Mouse (Mus musculus) right cerebral cortex, postnatal 25 days (tissue): ENCODE data around the gene Smoc1.

Experiments
- DNase-seq: peaks from one replicate; pipeline ENCODE4 v3.0.0; 2022

Gene Smoc1

GRCm38 (mm10) chr12:81138217-81138616 lies 111.6 kb downstream of the Smoc1 start:
- no peak for DNase-seq

DNA sequence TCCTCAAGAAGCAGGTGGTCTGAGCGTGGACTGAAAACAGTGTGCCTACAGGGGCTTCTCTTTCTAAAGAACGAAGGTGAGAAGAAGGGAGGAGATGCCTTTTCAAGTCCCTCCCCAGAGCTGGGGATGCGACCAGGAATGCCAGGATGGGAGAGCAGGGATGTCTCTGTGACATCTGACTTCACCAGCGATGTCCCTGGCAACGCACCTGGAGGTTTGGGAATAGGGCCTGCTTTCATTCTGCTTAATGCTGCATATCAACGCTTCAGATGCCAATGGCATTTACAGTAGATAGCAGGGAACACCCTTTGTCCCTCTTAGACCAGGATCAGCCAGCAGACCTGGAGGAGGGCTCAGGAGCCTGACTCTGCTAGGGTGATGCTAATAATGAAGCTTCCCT lies 112.9 kb downstream of the Smoc1 start:
- no peak for DNase-seq

GRCm38 (mm10) chr12:81140594-81141328 lies 114.2 kb downstream of the Smoc1 start:
- no peak for DNase-seq

DNA sequence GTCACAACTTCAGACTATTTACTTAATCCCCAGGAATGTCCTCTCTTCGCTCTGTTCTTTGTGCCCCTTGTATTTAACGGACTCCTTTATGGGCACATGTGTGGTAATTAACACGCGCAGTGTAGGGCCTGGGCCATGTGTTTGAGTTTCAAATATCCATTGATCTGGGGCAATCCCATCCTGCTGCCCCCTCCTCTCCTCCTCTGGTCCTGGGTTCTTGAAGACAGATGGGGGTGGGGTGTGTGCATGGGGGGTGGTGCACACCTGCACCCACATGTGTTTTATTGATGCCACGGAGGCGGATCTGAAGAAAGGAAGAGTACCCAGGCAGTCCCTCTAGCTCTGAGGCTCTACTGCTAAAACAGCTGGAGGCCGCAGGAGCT lies 114.7 kb downstream of the Smoc1 start:
- no peak for DNase-seq

DNA sequence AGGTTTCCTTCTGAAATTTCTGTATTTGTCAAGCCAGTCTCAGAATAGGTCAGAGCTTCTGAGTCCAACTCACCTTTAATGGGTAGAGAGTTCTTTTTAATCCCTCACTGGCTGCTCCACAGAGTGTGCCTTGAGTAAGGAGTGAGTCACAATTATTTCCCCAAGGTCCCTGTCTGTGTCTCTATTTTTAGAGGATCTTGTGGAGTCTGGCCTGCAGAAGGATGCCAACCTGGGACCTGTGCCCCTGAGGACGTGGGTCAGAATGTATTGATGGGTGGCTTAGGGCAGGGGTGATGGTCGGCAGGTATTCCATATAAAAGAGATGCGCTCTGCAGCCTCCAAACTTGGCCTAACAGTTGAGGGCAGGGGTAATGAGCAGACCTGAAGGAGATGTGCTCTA lies 115.6 kb downstream of the Smoc1 start:
- no peak for DNase-seq

- no peak for DNase-seq
Measured at GRCm38 (mm10) chr12:81144201-81144600, 117.6 kb downstream of the Smoc1 start.

DNA sequence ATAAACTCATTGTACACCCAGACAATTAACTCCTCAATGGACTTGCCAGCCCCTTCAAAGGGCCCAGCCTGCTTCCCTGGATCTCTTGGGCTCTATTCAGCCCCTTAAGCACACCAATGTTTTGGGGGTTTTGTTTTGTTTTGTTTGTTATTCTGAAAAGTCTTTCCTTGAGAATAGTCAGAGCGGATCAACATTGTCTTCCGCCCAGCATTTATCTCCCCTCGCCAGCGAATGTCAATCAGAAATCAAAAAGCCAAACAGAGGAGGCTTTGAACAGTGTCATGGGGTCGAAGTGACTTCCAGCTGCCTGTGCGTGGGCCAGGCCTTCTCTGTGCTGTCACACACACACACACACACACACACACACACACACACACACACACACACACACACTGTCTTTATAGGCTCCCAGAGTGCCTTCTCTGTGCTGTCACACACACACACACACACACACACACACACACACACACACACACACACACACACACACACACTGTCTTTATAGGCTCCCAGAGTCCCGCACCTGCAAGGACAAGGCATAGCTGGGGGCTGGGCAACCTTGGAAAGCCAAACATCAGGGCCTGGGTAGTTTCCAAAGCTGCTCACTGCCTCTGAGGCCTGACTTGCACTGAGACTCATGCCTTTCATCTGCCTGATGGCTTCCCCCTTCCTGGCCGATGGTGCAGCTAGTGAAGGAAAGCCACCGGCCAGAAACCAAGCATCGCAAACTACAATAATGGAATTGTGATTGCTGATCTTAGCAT lies 120.0 kb downstream of the Smoc1 start:
- no peak for DNase-seq

DNA sequence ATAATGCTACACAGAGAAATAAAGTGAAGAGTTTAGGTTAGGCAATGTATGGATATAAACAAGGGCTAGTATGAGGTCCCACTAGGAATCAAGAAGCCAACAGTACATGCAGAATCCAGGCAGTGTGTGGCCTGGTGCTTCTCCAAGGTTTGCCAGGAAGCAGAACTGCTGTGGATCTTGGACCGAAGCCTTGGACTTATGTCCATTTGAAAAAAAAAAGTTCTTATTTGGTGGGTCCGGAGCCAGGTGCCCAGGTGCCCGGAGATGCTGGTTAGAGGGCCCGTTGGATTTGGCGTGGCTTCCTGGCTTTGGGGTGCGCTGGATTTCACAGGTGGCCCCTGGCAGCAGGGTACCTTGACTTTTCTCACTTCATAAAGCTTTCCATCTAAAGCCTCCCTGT lies 121.3 kb downstream of the Smoc1 start:
- no peak for DNase-seq

- DNase-seq, result no peak
Measured at GRCm38 (mm10) chr12:81150917-81151316, 124.3 kb downstream of the Smoc1 start.

DNA sequence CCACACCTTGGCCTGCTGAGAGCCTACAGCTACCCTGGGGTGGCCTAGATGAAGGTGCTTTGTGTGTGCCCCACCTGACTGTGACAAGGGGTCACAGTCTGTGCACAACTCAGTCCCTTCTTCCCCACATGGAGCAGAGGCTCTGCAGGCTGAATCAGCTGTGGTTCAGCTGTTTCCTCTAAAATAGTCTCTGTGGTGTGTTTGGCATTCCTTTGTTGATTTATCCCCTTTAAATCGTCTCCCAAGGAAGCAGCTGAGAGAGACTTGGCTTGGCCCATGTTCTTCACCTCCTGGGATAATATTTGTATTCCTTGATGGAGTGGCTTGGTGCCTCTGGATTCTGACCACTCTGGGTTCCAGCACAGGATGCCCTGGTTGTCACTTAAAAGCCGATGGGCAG lies 125.5 kb downstream of the Smoc1 start:
- no peak for DNase-seq

DNA sequence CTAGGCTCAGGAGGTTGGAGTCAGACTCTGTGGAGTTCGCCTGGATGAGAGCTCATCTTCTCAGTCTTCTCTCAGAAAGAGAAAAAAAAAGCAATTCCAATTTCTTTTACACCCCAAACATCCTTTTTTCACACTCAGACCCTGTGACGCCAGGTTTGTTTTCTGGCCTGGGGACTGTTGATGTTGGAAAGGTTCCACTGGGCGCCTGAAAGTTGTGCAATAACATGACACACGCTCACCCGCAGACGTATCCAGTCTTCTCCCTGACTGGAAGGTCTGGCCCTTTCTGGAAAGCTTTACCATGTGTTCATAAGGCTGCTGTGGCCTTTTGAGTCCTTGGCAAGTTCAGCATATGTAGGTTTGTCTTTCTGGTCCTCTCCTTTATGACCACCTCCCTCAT lies 129.1 kb downstream of the Smoc1 start:
- DNase-seq, result no peak

DNA sequence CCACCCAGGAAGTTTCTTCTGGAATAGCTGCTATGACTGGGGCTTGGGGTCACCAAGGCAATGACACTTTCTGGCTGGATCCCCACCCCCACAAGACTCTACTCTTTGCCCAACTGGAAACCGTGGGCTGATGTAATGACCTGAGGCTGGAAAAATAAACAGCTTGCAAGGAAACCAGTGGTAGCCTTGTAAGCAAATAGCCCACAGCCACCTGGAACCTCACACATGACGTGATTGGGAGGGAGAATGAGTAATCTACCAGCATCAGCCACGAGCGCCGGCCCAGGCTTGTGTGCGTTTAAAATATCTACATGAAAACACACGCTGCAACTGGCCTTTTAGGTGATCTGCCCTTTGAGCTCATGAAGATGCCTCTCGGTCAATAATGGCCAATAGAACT lies 130.2 kb downstream of the Smoc1 start:
- DNase-seq, result no peak

DNA sequence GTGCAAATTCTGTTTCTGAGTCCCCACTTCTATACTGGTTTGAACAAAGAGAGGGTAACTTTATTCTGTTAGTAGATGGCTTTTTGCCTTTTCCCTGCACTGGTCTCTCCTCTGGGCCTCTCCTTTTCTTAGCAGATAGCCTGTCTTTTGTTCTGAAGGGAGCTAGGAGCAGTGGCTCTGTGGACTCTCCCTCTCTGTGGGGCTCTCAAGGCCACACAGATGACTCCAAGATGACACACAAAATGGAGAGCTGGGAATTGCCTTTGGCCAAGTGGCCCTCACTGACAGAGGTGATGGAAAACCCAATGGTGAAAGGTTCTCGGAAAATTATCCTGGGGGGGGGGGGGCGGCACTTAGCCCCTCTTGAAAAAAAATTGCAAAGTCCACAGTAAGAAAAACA lies 133.3 kb downstream of the Smoc1 start:
- no peak for DNase-seq

DNA sequence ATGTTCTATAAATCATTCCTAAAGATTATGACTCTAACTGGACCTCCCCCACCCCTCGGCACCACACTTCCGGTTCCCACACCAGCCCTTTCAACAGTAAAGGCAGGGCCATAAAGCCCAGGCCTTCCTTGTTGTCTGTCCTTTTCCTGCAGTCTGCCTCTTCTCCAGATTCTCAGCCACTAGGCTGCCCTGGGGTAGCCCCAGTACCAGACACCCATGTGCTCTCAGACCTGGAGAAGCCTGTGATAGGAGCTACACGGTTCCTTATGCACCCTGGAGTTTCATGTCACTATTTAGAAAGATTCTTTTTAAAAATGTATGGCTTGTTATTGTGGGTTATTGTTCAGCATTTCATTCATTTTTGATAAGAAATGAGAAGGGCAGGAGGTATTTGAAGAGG lies 133.8 kb downstream of the Smoc1 start:
- no peak for DNase-seq

GRCm38 (mm10) chr12:81160831-81161230 lies 134.2 kb downstream of the Smoc1 start:
- DNase-seq, result no peak

- no peak for DNase-seq
Measured at GRCm38 (mm10) chr12:81161282-81161681, 134.7 kb downstream of the Smoc1 start.

DNA sequence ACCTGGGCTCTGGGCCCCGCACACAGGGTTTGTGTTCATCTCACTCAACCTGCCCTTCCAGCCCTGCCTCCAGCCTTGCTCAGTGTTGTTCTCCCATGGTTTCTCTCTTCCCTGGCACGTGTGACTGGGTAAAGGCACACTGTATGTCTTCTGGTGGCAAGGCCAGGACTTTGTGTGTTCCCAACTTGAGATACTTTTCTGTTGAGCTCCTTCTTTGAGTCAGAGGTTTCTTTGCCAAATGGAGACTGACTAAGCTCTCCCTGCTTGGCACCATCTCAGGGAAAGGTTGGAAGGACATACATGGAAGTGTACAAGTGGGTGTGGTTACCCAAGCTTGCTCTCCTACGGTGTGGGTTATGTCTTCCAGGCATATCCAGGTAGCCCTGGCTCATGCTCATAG lies 136.5 kb downstream of the Smoc1 start:
- no peak for DNase-seq

- DNase-seq, result no peak
Measured at GRCm38 (mm10) chr12:81163566-81163965, 137.0 kb downstream of the Smoc1 start.

DNA sequence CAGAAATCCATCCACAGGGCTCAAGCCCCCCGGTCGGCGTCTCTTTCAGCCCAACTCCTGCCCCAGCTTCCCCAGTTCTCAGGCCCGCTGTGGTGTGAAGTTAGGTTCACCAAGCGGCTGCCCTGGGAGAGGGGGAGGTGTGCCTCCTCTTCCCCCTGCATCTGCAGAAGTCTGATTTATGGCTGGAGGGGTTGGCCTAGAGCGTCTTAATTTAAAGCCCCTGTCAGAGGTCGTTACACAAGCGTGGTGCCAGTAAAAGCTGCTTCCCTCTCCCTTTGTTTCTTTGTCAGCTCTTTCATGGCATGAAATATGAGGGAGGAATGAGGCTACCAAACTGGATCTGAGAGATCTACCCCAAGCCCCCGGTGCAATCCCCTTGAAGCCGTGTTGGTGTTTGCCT lies 139.5 kb downstream of the Smoc1 start:
- DNase-seq, result no peak

GRCm38 (mm10) chr12:81166615-81167014 lies 140.0 kb downstream of the Smoc1 start:
- no peak for DNase-seq

DNA sequence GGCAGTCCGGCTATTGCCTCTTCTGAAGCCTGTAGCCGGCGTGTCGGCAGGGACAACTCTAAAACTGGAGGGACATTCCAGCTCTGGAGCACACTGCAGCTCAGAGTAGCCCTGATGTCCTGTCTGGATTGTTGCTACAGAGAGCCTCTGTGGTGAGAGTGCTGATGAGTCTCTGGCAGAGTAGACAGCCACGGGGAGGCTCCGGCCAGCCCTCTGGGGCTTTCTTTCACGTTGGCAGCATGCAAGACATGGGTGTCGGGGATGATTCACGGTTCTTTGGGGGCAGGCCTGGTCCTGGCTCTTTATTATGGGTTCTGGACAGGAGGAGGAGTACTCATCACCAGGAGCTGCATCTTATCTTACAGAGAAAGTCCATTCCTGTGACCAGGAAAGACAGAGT lies 140.5 kb downstream of the Smoc1 start:
- DNase-seq, result no peak

GRCm38 (mm10) chr12:81168031-81168430 lies 141.4 kb downstream of the Smoc1 start:
- no peak for DNase-seq

- no peak for DNase-seq
Measured at GRCm38 (mm10) chr12:81168494-81168893, 141.9 kb downstream of the Smoc1 start.

- no peak for DNase-seq
Measured at GRCm38 (mm10) chr12:81170076-81170475, 143.5 kb downstream of the Smoc1 start.

DNA sequence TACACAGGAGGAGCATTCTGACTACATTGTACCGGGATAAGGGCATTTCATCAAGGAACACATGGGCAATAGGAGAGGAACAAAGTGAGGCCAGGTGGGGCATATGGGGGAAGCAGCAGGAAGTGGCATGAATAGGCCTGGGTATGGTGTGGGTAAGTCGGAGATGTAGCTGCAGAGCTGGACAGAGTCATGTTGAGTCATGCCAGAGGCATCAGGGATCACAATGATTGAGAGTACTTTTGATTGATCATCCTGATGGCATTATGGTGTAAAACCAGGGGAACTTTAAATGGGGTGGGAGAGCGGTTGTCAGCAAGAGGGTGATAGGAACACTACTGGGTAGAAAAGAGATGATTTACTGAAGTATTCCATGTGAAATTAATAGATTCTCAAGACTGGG lies 146.4 kb downstream of the Smoc1 start:
- no peak for DNase-seq
